Mouse (Mus musculus): Measurements from ENCODE around the gene Sh3pxd2a.

The Sh3pxd2a gene

DNA sequence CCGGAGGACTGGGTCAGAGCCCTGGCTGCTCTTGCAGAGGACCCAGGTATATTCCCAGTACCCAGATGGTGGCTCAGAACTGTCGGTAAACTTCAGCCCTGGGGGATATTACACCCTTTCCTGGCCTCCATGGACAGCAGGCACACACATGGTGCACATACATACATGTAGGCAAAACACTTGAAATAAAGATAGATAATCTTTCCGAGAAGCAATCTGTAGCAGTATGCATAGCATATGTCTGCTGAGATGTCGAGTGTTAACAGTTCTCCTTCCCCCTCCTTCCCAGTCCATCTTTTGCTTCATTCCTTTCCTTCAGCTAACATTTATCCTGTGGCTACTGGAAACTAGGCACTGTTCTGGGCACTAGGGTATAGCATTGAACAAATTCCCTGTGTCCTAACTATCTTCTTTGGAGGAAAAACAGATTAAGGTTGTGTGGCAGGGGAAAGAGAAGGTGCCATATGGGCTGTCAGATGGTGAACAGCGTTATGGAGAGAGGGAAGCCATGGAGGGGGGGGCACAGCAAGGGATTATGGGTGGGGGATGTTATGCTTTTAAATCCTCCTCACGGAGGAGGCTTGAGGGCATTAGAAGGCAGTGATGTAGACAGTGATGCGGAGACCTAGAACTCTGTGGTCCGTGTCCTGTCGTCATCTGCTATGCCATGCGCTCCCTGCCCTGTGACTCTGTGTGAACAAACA is 252.4 kb downstream of the Sh3pxd2a start:
- in situ Hi-C loops (cut with MboI, MseI), result loop anchor here (10.0 kb wide), 2 partner anchors 57 to 397 kb away; partner anchors contain the start of gene Calhm3

GRCm38 (mm10) chr19:47210432-47210831 is 253.8 kb downstream of the Sh3pxd2a start:
- in situ Hi-C loops (cut with MboI, MseI), result loop anchor here (10.0 kb wide), 2 partner anchors 56 to 396 kb away; partner anchors contain the start of gene Calhm3

Measured in T-helper 1 cell (primary cell).